Mouse (Mus musculus) kidney, postnatal 25 days (tissue): Measurements from ENCODE around the gene Pwp2.

Experiments used
- DNase-seq, 2 experiments: peaks; one replicate each; pipeline ENCODE4 v3.0.0; 2021; ENCODE audit warnings: mixed read lengths in 2 of 2

The Pwp2 gene

DNA sequence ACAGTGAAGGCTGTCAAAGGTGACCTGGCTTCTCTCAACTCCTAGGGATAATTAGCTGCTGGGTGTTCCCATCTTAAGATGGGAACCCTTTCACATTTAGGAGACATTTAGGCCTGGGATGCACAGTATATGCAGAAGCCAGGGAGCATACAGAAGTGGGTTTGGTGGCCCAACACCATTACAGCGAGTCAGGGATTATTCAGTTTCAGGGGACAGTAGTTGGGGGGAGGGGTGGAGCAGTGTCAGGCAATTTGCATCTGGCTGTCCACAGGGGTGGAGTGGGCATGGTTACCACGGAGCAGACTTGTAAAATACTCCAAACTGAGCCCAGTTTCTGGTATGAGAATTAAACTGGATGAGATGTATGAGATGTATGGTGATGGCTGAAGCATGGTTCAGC, 14.5 kb downstream of the Pwp2 start:
- no peak for DNase-seq

- DNase-seq, result peak; percentile 100
Measured at GRCm38 (mm10) chr10:78169281-78170042, 15.5 kb downstream of the Pwp2 start, which contains the start of gene D10Jhu81e. D10Jhu81e (minus strand) TSS chr10:78169782.

DNA sequence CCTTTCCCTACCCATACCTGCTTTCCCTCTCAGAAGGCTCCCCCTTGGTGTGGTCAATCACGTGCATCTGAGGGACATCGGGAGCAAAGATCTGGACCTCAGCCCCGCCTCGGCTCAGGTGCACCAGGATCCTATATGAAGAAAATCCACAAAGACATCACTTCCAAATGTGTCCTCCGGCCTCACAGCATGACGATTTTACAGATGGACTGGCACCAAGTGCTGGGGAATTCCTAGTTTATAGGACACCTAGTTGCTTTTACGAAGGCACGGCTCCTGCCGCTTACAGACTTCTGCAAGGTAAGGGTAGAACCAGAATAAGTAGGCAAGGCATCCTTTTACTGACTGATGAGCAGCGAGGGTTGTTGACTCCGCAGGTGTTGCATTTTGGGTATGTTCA, 16.2 kb downstream of the Pwp2 start:
- no peak for DNase-seq

DNA sequence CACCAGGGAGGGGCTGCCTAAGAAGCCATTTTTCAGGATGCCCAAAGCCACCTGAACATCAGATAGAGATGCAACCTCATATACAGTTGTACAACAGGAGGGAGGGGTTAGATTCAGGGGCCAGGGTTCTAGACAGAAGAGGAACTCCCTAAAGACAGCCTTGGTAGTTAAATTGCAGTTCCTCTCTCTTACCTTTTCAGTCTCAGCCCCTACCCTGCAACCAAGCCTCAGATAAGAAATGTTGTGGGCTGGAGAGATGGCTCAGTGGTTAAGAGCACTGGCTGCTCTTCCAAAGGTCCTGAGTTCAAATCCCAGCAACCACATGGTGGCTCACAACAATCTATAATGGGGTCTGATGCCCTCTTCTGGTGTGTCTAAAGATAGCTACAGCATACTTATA, 17.2 kb downstream of the Pwp2 start:
- DNase-seq, result no peak

DNA sequence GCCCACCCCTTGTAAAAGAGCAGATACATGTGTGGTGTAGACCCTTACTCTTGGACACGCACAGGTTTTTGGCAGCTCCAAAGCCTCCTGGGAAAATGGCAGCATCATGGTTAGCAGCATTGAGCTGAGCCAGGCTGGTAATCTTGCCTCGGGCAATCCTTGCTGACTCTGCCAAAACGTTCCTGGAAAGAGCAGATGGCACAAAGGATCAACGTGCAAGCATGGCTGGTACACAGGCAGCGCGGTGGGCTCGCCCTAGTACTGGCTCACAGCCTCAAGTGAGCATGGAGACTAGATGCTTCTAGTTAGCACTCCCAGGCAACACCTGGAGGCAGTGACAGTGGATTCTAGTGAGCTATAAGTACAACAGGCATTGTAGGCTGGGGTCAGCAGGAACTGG, 17.6 kb downstream of the Pwp2 start:
- DNase-seq, result no peak

DNA sequence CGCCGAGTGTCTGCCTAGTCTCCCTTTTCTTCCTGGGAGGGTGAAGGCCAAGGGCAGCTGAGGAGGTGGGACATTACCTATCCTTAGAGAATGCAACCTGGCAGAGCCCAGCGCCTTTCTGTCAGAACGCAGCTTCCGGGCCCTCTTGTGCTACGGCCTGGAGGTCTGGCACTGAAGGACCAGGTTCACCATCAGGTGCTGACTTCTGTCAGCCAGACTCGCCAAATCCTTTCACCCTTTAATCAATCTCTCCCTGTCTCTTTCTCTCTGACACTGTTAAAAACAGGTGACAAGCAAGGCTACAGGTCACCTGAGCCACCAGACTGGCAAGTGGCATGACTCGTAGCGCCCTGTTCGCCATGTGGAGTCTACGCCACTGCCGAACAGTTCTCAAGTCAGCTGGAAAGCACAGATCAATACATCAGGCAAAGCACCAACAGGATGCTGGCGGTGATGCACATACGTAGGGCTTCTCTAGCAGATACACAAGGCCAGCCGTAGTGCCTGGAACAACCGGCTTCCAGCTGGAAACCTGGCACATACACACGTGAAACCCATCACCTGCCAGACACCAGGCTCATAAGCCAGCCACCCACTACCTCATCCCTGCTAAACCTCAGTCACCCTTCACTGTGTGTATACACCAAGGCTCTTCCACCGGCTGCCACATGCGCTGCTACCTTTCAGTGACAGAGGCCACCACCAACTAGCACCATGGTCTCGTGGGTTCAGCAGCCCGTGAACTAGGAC, 19.5 kb downstream of the Pwp2 start:
- DNase-seq, result no peak

DNA sequence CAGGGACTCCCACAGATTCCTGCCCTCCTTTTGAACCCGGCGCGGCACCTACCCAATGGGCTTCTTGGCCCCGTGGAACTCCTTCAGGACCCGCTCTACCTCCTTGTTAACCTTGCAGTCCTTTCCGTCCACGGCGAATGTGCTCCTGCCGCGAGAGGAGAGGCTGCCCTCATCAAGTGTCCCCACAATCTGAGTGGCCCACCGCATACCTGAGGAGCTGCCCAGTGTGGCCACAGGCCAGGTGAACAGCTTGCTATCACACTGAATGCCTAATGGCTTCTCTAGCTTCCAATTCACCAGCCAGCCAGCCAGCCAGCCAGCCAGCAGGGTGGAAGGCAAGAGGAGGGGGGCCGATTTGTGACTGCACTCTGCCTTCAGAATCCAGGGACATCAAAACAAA, 20.2 kb downstream of the Pwp2 start:
- no peak for DNase-seq

DNA sequence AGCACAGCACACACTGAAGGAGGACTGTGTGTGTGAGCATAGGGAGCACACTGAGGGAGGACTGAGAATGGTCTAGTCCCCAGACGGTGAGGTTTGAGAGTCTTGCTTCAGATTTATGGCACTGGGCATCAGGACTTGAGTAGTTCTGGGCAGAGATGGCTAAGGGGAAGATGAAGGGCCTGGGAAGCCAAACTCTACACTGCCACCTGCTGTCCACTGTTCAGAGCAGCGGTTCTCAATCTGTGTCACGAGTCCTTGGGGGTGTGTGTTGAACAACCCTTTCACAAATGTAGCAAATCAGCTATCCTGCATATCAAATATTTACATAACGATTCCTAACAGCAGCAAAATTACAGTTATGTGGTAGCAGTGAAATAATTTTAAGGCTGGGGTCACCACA, 21.0 kb downstream of the Pwp2 start:
- peak; percentile 68 to 80 for DNase-seq

DNA sequence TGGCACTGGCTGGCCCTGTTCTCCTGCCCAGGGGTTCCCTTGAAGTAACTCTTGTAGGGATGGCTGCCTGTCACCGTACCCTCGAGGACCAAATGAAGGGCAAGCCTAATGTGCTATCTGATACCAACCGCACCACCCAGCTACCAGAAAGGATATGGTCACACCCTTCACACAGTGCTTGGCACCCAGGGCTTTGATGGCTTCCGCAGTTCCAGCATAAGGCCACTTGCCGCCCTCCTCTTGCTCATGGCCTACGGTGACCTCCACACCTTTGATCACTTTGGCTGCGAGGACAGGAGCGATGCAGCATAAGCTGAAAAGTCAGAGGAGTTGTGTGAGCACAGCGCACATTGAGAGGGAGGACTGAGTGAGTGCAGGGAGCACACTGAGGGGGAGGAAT, 21.7 kb downstream of the Pwp2 start:
- no peak for DNase-seq

GRCm38 (mm10) chr10:78162646-78163045, 22.3 kb downstream of the Pwp2 start:
- no peak for DNase-seq

GRCm38 (mm10) chr10:78161096-78161495, 23.9 kb downstream of the Pwp2 start:
- DNase-seq, result no peak

GRCm38 (mm10) chr10:78160369-78161095, 24.4 kb downstream of the Pwp2 start:
- DNase-seq, result no peak

DNA sequence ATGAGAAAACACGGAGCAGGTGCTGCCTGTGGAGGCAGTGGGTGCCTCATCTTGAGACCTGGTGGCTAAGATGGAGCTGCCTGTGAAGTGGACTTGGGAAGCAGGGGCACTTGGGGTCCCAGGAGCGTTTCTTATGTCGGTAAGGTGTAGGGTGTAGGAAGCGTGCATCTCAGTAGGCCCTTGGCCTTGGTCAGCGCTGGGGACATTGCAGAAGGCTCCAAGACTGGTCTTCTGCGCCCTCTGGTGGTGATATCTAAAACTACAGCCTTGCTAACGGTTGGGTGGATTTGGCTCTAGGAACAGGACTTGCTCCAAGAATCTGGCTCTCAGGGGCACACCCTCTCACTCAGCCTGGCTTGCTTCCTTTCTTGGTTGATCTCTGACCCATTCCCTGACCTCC, 25.0 kb downstream of the Pwp2 start:
- DNase-seq, result peak; percentile 90 to 94

GRCm38 (mm10) chr10:78159252-78159878, 25.6 kb downstream of the Pwp2 start:
- DNase-seq, result peak; percentile 89 to 93

DNA sequence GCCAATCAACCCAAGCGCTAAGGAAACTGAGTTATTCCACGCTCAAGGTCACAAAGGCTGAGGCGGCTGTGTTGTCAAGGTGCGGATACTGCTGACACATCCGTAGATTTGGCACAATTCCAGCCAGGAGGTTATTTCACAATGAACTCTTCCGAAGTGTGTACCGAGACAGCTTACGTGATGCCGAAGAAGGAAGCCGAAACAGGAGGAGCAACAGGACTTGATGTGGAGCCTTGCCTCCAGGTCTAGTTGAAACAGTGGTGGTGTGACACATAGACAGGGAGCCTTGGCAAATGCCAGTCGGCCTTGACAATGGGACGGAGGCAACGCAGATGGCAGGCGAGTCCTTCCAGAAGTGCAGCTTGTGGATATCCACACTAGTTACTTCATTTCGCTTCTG, 26.9 kb downstream of the Pwp2 start:
- peak; percentile 66 to 69 for DNase-seq

GRCm38 (mm10) chr10:78156926-78157325, 28.0 kb downstream of the Pwp2 start:
- no peak for DNase-seq

- DNase-seq, result no peak
Measured at GRCm38 (mm10) chr10:78148834-78149766, 35.8 kb downstream of the Pwp2 start.

DNA sequence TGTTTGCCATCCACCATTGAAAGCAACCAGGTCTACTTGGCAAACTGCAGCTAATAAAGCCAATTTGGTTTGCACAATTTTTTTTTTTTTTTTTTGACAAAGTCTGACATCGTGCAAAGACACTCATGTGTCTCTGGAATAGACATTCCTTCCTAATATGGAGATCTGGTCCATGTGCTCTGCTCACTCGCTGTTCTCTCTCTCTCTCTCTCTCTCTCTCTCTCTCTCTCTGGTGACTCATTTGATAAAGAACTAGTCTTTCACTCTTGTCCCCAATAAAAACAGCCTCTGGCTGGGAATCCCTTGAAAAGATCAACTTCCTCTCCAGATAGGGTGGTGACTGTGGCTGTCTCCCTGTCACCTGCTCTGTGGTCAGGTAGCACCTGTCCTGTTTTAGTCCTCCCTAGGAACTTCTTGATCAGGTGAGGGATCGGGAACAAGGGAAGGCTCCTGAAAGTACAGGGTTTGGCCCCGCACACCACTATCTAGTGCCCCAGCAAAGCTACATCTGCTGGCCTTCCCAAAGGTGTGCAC, 37.0 kb downstream of the Pwp2 start:
- no peak for DNase-seq

GRCm38 (mm10) chr10:78143727-78144505, 41.0 kb downstream of the Pwp2 start:
- peak in 1 of 2 experiments; percentile 74 for DNase-seq

GRCm38 (mm10) chr10:78140843-78141242, 44.1 kb downstream of the Pwp2 start:
- no peak for DNase-seq

DNA sequence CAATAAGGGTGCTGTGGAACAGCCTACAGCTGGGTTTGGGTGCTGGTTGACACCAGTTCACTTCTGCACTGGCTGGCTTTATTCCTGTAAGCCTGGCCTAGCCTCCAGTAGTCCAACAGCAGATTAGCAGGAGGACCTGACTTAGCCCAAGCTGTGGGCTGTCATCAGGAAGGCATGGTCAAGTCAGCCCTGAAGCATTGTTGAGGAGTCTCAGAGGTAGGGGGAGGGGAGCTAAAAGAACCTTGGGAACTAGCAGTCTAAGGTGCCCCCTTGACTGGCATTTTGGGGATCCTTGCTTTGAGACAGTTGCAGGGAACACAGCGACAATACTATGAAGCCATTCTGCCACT, 44.7 kb downstream of the Pwp2 start:
- DNase-seq, result no peak
